Mouse (Mus musculus) large intestine, adult 2 months (tissue): ENCODE results near the gene Mthfs. TPM values are rescaled to one million over a fixed set of nuclear protein-coding genes. Genes with fewer than 3 reads are reported as not detected.
"Not testable (repeated sequence)": the region's sequence is repeated elsewhere in the genome, so short reads cannot be mapped to it uniquely, and the experiment has no call there.

ENCODE experiments used
- DNase-seq: peaks from one replicate; pipeline ENCODE4 v3.0.0-alpha.2; 2012; ENCODE audit warnings: low read depth, low spot score
- WGBS: fragments of 180-500 bp; shearing (Covaris S2); methylation state at CpG from one replicate; pipeline ENCODE4 v1.1.7; 2018; 5-methylcytosine and 5-hydroxymethylcytosine counted together
- polyA plus RNA-seq: library from polyadenylated mRNA; depleted of rRNA; stranded (reverse); fragments of >200 nt; gene quantifications from 2 replicates; pipeline ENCODE4 v1.2.3, GENCODE M21; 2012

Gene Mthfs
- polyA plus RNA-seq, 1 experiment: 7.9 TPM

- DNase-seq: not testable (repeated sequence)
- 72% methylated on average over 5 of the region's 5 CpGs for WGBS
Measured at GRCm38 (mm10) chr9:89238976-89239505, 28.6 kb downstream of the Mthfs start.

GRCm38 (mm10) chr9:89240516-89241019, 30.1 kb downstream of the Mthfs start:
- not testable (repeated sequence) for DNase-seq
- 87% methylated on average over 3 of the region's 3 CpGs for WGBS

- no peak for DNase-seq
- 74% methylated on average over 2 of the region's 2 CpGs for WGBS
Measured at GRCm38 (mm10) chr9:89253400-89253799, 42.9 kb downstream of the Mthfs start.

- DNase-seq: no peak
- WGBS: 79% methylated on average over 12 of the region's 12 CpGs
Measured at GRCm38 (mm10) chr9:89256556-89257335, 46.3 kb downstream of the Mthfs start.

GRCm38 (mm10) chr9:89263968-89264367, 53.5 kb downstream of the Mthfs start:
- DNase-seq: no peak
- WGBS: 90% methylated on average over 3 of the region's 3 CpGs

GRCm38 (mm10) chr9:89264571-89264970, 54.1 kb downstream of the Mthfs start:
- no peak for DNase-seq
- 71% methylated on average over 1 of the region's 1 CpGs for WGBS

GRCm38 (mm10) chr9:89267093-89267492, 56.6 kb downstream of the Mthfs start:
- DNase-seq: no peak
- WGBS: 70% methylated on average over 4 of the region's 4 CpGs

GRCm38 (mm10) chr9:89267572-89267971, 57.1 kb downstream of the Mthfs start:
- 60% methylated on average over 5 of the region's 5 CpGs for WGBS
- DNase-seq: no peak

GRCm38 (mm10) chr9:89270376-89270775, 59.9 kb downstream of the Mthfs start:
- 64% methylated on average over 2 of the region's 2 CpGs for WGBS
- DNase-seq: no peak

GRCm38 (mm10) chr9:89273766-89274165, 63.3 kb downstream of the Mthfs start:
- 70% methylated on average over 7 of the region's 7 CpGs for WGBS
- no peak for DNase-seq

- no peak for DNase-seq
- 64% methylated on average over 8 of the region's 8 CpGs for WGBS
Measured at GRCm38 (mm10) chr9:89278207-89278606, 67.7 kb downstream of the Mthfs start.

- 88% methylated on average over 2 of the region's 2 CpGs for WGBS
Measured at GRCm38 (mm10) chr9:89282374-89283068, 72.0 kb downstream of the Mthfs start.

GRCm38 (mm10) chr9:89288037-89288436, 77.6 kb downstream of the Mthfs start:
- DNase-seq: no peak
- WGBS: 78% methylated on average over 2 of the region's 2 CpGs

More at GRCm38 (mm10) chr9:89282374-89283068, 72.0 kb downstream of the Mthfs start:
- DNase-seq: no peak

- WGBS: 79% methylated on average over 3 of the region's 3 CpGs
- no peak for DNase-seq
Measured at GRCm38 (mm10) chr9:89293364-89293763, 82.9 kb downstream of the Mthfs start.

- DNase-seq: no peak
- 73% methylated on average over 3 of the region's 3 CpGs for whole genome bisulfite sequencing
Measured at GRCm38 (mm10) chr9:89294121-89294520, 83.6 kb downstream of the Mthfs start.

GRCm38 (mm10) chr9:89305637-89306036, 95.2 kb downstream of the Mthfs start:
- 88% methylated on average over 2 of the region's 2 CpGs for WGBS
- DNase-seq: no peak

- DNase-seq: no peak
- 67% methylated on average over 7 of the region's 7 CpGs for WGBS
Measured at GRCm38 (mm10) chr9:89308357-89309194, 98.1 kb downstream of the Mthfs start.

GRCm38 (mm10) chr9:89309195-89309535, 98.7 kb downstream of the Mthfs start:
- WGBS: 78% methylated on average over 2 of the region's 2 CpGs
- no peak for DNase-seq

- DNase-seq: no peak
- WGBS: 83% methylated on average over 2 of the region's 2 CpGs
Measured at GRCm38 (mm10) chr9:89311649-89312048, 101.2 kb downstream of the Mthfs start.

GRCm38 (mm10) chr9:89373731-89374130, 163.3 kb downstream of the Mthfs start:
- 73% methylated on average over 1 of the region's 1 CpGs for WGBS
- no peak for DNase-seq
